Mouse (Mus musculus) adrenal gland, postnatal 25 days (tissue): ENCODE results near the gene 1700008O03Rik. TPM values are rescaled to one million over a fixed set of nuclear protein-coding genes. Genes with fewer than 3 reads are reported as not detected.

Source experiments
- total RNA-seq: library from RNA; stranded (reverse); gene quantifications from 2 replicates; pipeline ENCODE4 v1.2.3, GENCODE M21; 2021

Gene 1700008O03Rik
- total RNA-seq, 1 experiment from 2014 or later, result 2.3 TPM

Other genes starting within 250 kb of the 1700008O03Rik start
- gene Klk1b16, start 249.1 kb downstream of the 1700008O03Rik start, total RNA-seq, result not detected in 2 replicates
- gene Klk1b24, start 197.6 kb downstream of the 1700008O03Rik start, total RNA-seq, result not detected in 2 replicates
- not detected in 2 replicates for gene Klk1b3, start 187.6 kb downstream of the 1700008O03Rik start, total RNA-seq
- not detected in 2 replicates for gene Klk1b4, start 178.4 kb downstream of the 1700008O03Rik start, total RNA-seq
- not detected in 2 replicates for gene Klk1b5, start 169.9 kb downstream of the 1700008O03Rik start, total RNA-seq
- gene Klk1, start 160.5 kb downstream of the 1700008O03Rik start, total RNA-seq, result not detected in 2 replicates
- gene Gm36864, start 149.6 kb downstream of the 1700008O03Rik start, total RNA-seq, result not detected in 2 replicates
- 0.70 and 1.6 TPM in 2 replicates for gene 1700028J19Rik, start 139.1 kb downstream of the 1700008O03Rik start, total RNA-seq
- gene 2410002F23Rik, start 139.1 kb downstream of the 1700008O03Rik start, total RNA-seq, result 71.3 and 125 TPM in 2 replicates
- gene Acp4, start 128.4 kb downstream of the 1700008O03Rik start, total RNA-seq, result not detected in 2 replicates
- gene Gm15517, start 124.4 kb downstream of the 1700008O03Rik start, total RNA-seq, result not detected in 2 replicates
- gene Clec11a, start 78.9 kb downstream of the 1700008O03Rik start, total RNA-seq, result 3.4 and 3.6 TPM in 2 replicates
- gene Shank1, start 75.6 kb downstream of the 1700008O03Rik start, total RNA-seq, result 8.5 and 10.4 TPM in 2 replicates
- 4.1 and 5.7 TPM in 2 replicates for gene Syt3, start 1.7 kb downstream of the 1700008O03Rik start, total RNA-seq
- 4.3 and 5.8 TPM in 2 replicates for gene Lrrc4b, start 43.2 kb upstream of the 1700008O03Rik start, total RNA-seq
- 0.61 and 1.9 TPM in 2 replicates for gene Aspdh, start 79.6 kb upstream of the 1700008O03Rik start, total RNA-seq
- 43.9 and 49.2 TPM in 2 replicates for gene Josd2, start 82.2 kb upstream of the 1700008O03Rik start, total RNA-seq
- gene Emc10, start 110.7 kb upstream of the 1700008O03Rik start, total RNA-seq, result 83.9 and 97.6 TPM in 2 replicates
- gene Fam71e1, start 110.8 kb upstream of the 1700008O03Rik start, total RNA-seq, result 12.3 and 17.5 TPM in 2 replicates
- gene Mybpc2, start 138.8 kb upstream of the 1700008O03Rik start, total RNA-seq, result not detected in 2 replicates
- 0.43 TPM in 1 of 2 replicates, not detected in the other for gene Spib, start 146.3 kb upstream of the 1700008O03Rik start, total RNA-seq
- gene Pold1, start 163.0 kb upstream of the 1700008O03Rik start, total RNA-seq, result 14.2 and 22.6 TPM in 2 replicates
- gene Nr1h2, start 168.1 kb upstream of the 1700008O03Rik start, total RNA-seq, result 133 and 140 TPM in 2 replicates
- 0.88 TPM in 1 of 2 replicates, not detected in the other for gene Napsa, start 186.6 kb upstream of the 1700008O03Rik start, total RNA-seq
- gene Kcnc3, start 204.8 kb upstream of the 1700008O03Rik start, total RNA-seq, result 5.9 and 6.0 TPM in 2 replicates